Mouse (Mus musculus): Measurements from ENCODE around the gene Tmem39b. TPM values are rescaled to one million over a fixed set of nuclear protein-coding genes. Genes with fewer than 3 reads are reported as not detected.
"Not testable (repeated sequence)": the region's sequence is repeated elsewhere in the genome, so short reads cannot be mapped to it uniquely, and the experiment has no call there.

The Tmem39b gene
- 1 to 10 TPM; 7.3 to 7.8 TPM for total RNA-seq (2021)
- long read RNA-seq, experiment 1, partial matches to known transcripts, result 0 of 1 reads
- long read RNA-seq, experiment 1, other reads (novel, unspliced or antisense), result 0 of 1 reads
- long read RNA-seq, experiment 2, result 0 reads

DNA sequence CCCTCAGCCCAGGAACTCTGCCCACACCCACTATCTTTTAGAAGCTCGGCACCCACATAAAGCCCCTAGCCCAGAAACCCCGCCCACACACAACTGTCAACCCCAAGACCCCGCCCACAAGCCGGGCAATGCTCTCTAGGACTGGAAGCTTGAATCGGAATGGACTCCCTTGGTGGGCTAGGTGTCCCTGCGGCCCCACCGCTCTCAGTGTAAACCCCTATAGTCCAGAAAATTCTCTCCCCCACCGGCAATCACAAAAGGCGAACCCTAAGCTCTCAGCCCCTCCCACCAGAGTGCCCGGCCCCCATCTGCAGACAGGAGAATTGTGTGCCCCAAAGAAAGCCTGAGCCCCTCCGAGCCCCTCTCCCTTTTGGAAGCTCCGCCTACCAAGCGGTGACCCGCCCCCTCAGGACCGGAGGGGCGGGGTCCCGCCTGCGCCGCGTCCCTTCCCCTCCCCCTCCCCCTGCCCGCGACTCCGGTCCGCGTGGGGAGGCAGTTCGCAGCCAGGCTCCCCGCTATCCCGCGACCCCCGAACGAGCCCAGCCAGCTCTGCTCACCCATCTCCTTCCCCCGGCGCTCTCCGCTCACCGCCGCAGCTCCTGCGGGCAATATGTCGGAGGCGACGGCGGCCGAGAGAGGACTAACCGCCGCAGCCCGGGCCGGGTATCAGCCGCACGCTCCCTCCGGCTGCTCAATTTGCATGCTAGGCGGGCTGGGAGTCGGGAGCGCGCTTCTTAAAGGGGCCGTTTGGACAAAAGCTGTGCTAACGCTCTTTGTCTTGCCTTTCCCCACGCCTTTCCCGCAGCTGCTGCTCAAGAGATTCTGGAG, at the start of gene Tmem39b:
TSS of gene Tmem39b (minus strand) at position 681 of the 828 bp plus-strand sequence.
- peak; percentile 79 to 91 for DNase-seq (ENCODE audit: low spot score in 2 of 2)

GRCm38 (mm10) chr4:129746106-129746505, 49.5 kb upstream of the Tmem39b start:
- DNase-seq (ENCODE audit: low spot score in 2 of 2), result no peak

DNA sequence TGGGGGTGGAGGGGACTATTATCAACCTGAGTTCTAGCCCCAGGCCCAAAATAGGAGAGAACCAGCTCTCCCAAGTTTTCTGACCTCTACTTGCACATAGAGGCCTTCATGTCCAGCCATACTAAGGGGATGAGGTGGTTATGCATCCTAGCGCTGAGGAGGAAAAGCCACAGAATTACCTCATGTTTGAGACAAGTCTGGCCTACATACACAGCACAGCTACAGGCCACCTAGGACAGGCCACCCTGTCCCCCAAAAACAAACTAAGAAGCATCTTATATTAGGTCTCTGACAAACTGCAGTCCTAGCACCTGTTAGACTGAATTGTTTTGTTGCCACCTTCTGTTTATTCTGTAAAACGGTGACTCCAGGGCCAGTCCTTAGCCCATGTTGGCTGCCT, 46.9 kb upstream of the Tmem39b start:
- no peak for DNase-seq (ENCODE audit: low spot score in 2 of 2)

- DNase-seq (ENCODE audit: low spot score in 2 of 2), result peak in 1 of 2 experiments; percentile 20
These were observed 46.4 kb upstream of the Tmem39b start for GRCm38 (mm10) chr4:129743010-129743390.

GRCm38 (mm10) chr4:129742232-129743009, 45.8 kb upstream of the Tmem39b start, which contains the start of gene Khdrbs1:
Gene Khdrbs1, minus strand, starts transcription at chr4:129742303.
- DNase-seq (ENCODE audit: low spot score in 2 of 2), result peak; percentile 98

GRCm38 (mm10) chr4:129741974-129742231, 45.3 kb upstream of the Tmem39b start:
- DNase-seq (ENCODE audit: low spot score in 2 of 2), result no peak

DNA sequence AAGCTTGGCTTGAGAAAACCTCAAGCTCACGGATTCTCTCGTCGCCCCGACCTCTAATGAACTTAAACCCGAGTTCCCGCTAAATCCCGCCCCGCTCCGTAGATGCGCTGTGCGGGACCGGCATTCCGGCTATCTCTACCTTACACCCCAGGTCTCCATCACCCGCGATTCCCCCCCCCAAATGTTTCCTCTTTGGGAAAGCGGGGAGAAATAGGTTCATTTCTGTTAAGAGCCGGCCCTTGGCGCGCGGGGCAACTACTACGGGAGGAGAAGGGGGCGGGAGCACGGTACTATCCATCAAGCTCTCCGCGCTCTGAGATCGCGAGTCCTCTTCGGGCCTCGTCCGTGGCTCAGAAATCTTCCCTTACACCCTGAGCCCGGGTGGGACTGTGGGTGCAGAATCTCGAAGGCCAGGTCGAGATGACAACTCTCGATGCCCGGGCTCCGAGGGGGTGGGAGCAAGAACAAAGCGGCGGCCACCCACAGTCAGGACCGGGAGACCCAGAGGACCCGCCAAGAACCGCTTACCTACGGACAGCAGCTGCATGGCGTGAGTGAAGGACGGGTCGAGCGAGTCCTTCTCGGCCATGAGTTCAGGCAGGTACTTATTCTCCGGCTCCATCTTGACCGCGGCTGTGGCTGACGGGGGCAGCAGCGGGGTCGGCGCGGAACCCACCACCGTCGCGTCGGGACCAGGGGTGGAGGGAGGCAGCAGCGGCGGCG, 44.8 kb upstream of the Tmem39b start:
- DNase-seq (ENCODE audit: low spot score in 2 of 2), result peak; percentile 25 to 43

DNA sequence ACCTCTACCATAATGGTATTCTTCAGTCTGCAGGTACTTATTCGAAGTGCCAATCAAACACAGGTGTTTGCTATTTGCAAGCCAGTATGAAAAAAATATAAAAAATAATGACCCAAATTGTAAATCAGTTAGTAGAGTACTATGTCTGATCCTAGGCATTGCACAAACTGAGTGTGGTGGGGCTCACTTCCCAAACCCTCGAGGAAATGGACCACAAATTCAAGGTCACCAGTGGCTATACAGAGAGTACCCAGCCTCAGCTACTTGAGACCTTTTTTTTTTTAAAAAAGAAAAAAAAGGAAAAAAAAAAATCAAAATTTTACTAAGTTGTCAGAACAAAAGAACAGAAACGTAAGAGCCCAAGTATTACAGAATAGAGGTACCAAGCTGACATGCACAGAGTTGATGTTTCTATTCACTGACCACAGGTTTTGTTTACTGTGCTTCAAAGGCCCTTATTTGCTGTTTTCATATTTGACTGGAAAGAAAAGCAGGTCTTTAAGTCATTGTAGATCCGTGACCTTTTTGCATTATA, 42.5 kb upstream of the Tmem39b start:
- DNase-seq (ENCODE audit: low spot score in 2 of 2), result no peak

DNA sequence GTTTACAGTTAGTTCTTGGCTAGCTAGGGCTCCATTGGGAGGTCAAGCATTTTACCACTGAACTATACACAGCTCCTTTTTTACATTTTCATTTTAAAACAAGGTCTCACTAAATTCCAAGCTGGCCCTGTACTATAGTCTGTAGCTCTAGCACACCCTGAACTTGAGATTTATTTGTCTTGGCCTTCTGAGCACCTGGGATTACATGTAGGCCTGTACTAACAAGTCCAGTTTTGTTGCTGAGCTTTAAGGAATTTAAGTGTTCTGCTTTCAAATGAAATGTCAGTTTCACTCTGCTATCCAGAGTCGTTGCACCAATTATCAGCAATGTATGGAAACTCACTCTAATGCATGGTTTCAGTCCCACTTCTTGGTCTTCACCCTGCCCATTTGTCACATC, 39.5 kb upstream of the Tmem39b start:
- no peak for DNase-seq (ENCODE audit: low spot score in 2 of 2)

DNA sequence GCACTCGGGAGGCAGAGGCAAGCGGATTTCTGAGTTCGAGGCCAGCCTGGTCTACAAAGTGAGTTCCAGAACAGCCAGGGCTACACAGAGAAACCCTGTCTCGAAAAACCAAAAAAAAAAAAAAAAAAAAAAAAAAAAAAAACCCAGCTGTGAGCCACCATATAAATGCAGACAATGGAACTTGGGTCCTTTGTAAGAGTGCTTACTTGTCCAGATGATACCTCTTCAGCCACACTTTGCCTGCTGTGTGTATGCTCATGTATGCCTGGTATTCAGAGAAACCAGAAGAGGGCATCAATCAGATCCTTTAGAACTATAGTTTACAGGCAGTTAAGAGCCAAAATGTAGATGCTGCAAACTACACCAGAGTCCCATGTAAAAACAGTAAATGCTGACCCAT, 38.8 kb upstream of the Tmem39b start:
- not testable (repeated sequence) for DNase-seq (ENCODE audit: low spot score in 2 of 2)

- DNase-seq (ENCODE audit: low spot score in 2 of 2), result no peak
These were observed 34.8 kb upstream of the Tmem39b start for GRCm38 (mm10) chr4:129731423-129731822.

DNA sequence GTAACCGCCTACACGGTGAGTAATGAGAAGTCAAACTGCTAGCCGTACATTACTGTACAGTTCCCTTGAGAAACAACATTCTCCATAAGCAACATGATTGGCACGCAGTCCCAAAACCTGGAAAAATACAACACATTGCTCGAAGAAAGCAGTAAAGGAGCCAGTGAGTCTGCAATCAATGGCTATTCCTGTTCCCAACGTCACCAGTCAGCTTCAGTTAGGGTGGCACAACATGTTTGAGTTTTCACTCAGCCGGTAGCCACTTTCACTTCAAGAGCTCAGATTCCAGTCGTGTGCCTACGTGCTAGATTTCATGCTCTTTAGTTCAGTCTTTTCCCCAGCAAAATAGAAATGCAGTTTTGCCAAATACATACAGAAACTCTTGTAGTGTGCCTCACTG, 19.7 kb upstream of the Tmem39b start:
- no peak for DNase-seq (ENCODE audit: low spot score in 2 of 2)

- peak in 1 of 2 experiments; percentile 57 for DNase-seq (ENCODE audit: low spot score in 2 of 2)
These were observed 13.0 kb upstream of the Tmem39b start for GRCm38 (mm10) chr4:129709486-129710129.

- DNase-seq (ENCODE audit: low spot score in 2 of 2), result no peak
These were observed 10.1 kb upstream of the Tmem39b start for GRCm38 (mm10) chr4:129706750-129707149.

DNA sequence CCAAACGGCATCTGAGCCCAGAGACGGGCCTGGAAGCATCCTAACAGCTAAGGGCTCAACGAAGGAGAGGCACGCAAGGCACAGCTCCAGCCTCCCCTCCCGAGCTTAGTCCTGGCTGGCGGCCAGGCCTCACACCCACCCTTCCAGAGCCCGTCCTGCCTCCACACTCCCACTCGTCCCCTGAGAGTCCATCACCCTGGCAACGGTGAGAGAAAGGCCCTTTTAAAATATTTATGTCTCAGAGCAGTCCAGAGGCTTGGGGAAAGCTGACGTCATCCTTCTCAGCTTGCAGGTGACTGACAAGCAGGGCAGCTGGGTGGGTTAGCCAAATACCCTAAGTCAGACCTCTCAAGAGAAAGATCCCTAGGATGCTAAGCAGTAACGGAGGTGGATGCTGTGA, 5.8 kb upstream of the Tmem39b start:
- peak; percentile 45 to 69 for DNase-seq (ENCODE audit: low spot score in 2 of 2)

- DNase-seq (ENCODE audit: low spot score in 2 of 2), result peak; percentile 59 to 86
These were observed 5.1 kb upstream of the Tmem39b start for GRCm38 (mm10) chr4:129701503-129702377.

GRCm38 (mm10) chr4:129700661-129701060, 4.0 kb upstream of the Tmem39b start:
- not testable (repeated sequence) for DNase-seq (ENCODE audit: low spot score in 2 of 2)

DNA sequence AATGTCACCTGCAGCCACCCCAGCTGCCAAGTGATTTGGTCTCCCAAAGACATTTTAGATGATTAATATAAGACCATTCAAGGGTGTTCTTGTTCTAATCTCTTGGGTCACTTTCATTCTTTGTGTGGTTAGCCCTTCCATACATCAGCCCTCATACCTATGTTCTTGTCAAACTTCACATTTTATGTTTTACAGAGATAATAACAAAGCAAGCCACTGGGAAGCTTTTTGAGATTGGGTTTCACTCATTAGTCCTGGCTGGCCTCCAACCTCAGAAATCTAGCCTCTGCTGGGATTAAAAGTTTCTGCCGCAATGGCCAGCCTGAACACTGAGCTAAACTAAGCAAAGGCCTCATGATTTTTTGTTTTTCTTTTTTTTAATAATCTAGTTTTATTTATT, 3.6 kb upstream of the Tmem39b start:
- DNase-seq (ENCODE audit: low spot score in 2 of 2), result no peak

DNA sequence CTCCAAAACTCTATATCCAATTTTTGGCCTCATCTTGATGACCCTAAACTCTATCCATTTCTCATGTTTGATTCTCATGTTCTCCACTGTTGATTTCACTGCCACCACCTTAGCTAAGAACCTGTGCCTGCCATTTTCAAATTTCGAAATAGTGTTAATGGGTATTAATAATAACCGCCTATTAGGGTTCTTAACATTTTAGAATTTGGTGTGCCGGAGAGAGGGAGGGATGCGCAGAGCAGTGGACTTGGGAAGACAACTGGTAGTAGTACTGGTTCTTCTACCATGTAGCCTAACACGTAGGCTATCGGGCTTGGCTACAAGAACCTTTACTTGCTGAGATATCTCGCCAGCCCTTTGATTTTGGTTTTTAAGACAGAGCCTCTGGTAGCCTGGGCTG, 553 bp upstream of the Tmem39b start:
- DNase-seq (ENCODE audit: low spot score in 2 of 2), result no peak

DNA sequence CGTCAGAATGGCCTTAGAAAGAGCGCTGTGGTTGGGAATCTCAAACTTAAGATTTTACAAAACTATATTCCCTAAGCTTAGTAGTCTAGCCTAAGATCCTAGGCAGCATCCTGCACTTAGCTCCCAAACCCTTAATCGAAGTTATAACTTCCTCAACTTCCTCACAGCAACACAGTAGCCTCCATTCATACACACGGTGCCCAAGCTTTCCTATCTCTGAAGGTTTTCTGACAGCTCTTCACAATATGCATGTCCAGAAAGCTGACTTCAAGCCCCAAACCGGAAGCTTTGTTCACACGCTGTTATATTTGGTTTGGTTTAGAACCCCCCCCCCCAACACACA, 852 bp downstream of the Tmem39b start:
- DNase-seq (ENCODE audit: low spot score in 2 of 2), result no peak
